Mouse (Mus musculus): ENCODE data around the gene Pex5. TPM values are rescaled to one million over a fixed set of nuclear protein-coding genes. Genes with fewer than 3 reads are reported as not detected.

Pex5 gene
- polyA plus RNA-seq, 1 experiment: not detected

GRCm38 (mm10) chr6:124353246-124353645, 61.6 kb downstream of the Pex5 start:
- no peak overlapping the region for H3K4me3 ChIP-seq (ENCODE audit: insufficient read depth, low read depth, low read length)
- WGBS: 87% methylated on average over 2 of the region's 2 CpGs
- H3K4me1 ChIP-seq (ENCODE audit: control insufficient read depth, insufficient read depth, low read length): no peaks in the 10 kb centered on the region
- TF ChIP-seq POLR2A (IDR thresholded peaks at IDR 0.05; ENCODE audit: insufficient read depth, low read depth, low read length): no peak
- TF ChIP-seq CTCF (IDR thresholded peaks at IDR 0.05; ENCODE audit: insufficient read depth, low read depth, low read length): no peak
- no peak overlapping the region for H3K27ac ChIP-seq (ENCODE audit: insufficient read depth, low read depth, low read length)

Other genes starting within 250 kb of the Pex5 start
- not detected in 2 replicates for gene Vmn2r27, start 183.2 kb downstream of the Pex5 start, polyA plus RNA-seq (2012; ENCODE audit: insufficient read depth, insufficient read length, low replicate concordance, missing spikeins)
- not detected in 2 replicates for gene Cd163, start 110.4 kb downstream of the Pex5 start, polyA plus RNA-seq (2012; ENCODE audit: insufficient read depth, insufficient read length, low replicate concordance, missing spikeins)
- gene Clstn3, start 49.7 kb upstream of the Pex5 start, polyA plus RNA-seq (2012; ENCODE audit: insufficient read depth, insufficient read length, low replicate concordance, missing spikeins): not detected in 2 replicates
- gene C1rl, start 78.0 kb upstream of the Pex5 start, polyA plus RNA-seq (2012; ENCODE audit: insufficient read depth, insufficient read length, low replicate concordance, missing spikeins): not detected in 2 replicates
- not detected in 2 replicates for gene C1ra, start 97.3 kb upstream of the Pex5 start, polyA plus RNA-seq (2012; ENCODE audit: insufficient read depth, insufficient read length, low replicate concordance, missing spikeins)
- not detected in 2 replicates for gene C1s1, start 127.3 kb upstream of the Pex5 start, polyA plus RNA-seq (2012; ENCODE audit: insufficient read depth, insufficient read length, low replicate concordance, missing spikeins)
- not detected in 2 replicates for gene C1rb, start 155.2 kb upstream of the Pex5 start, polyA plus RNA-seq (2012; ENCODE audit: insufficient read depth, insufficient read length, low replicate concordance, missing spikeins)
- not detected in 2 replicates for gene C1s2, start 221.0 kb upstream of the Pex5 start, polyA plus RNA-seq (2012; ENCODE audit: insufficient read depth, insufficient read length, low replicate concordance, missing spikeins)
- gene Lpcat3, start 248.0 kb upstream of the Pex5 start, polyA plus RNA-seq (2012; ENCODE audit: insufficient read depth, insufficient read length, low replicate concordance, missing spikeins): not detected in 2 replicates

Data from olfactory bulb, adult 2 months (tissue).